Mouse (Mus musculus) cortical plate, adult 2 months (tissue): ENCODE data around the gene Prpf18. TPM values are rescaled to one million over a fixed set of nuclear protein-coding genes. Genes with fewer than 3 reads are reported as not detected.

Experiments used
- H3K27ac ChIP-seq: fragments of 200-500 bp; 2 replicates; pipeline ENCODE4 v1.5.1; 2012; ENCODE audit warnings: low read length, control low read depth, inconsistent platforms; ENCODE audit not compliant: insufficient read depth
- H3K4me1 ChIP-seq: fragments of 200-500 bp; 2 replicates; pipeline ENCODE4 v1.6.1; 2011; ENCODE audit warnings: low read length; ENCODE audit not compliant: control insufficient read depth, insufficient read depth
- H3K4me3 ChIP-seq: fragments of 200-500 bp; 2 replicates; pipeline ENCODE4 v1.5.1; 2011; ENCODE audit warnings: mild to moderate bottlenecking, low read length, control low read depth; ENCODE audit not compliant: insufficient read depth
- CTCF ChIP-seq: fragments of 200-500 bp; IDR thresholded peaks from 2 replicates; pipeline ENCODE4 v1.5.1; 2011; ENCODE audit warnings: mild to moderate bottlenecking, control low read depth, low read length; ENCODE audit not compliant: insufficient read depth; ENCODE audit errors: extremely low read depth
- POLR2A ChIP-seq: fragments of 200-500 bp; IDR thresholded peaks from 2 replicates; pipeline ENCODE4 v1.6.1; 2011; ENCODE audit warnings: mild to moderate bottlenecking, low read length, control low read depth; ENCODE audit not compliant: insufficient read depth; ENCODE audit errors: extremely low read depth
- polyA plus RNA-seq: library from polyadenylated mRNA; depleted of rRNA; stranded (reverse); fragments of >200 nt; gene quantifications from 2 replicates; pipeline ENCODE4 v1.2.3, GENCODE M21; 2012

Gene Prpf18
- polyA plus RNA-seq, 1 experiment: 41.3 TPM

- Histone ChIP-seq H3K4me1 (no peaks in the 10 kb centered on the region; the same call in 1 of the 2 replicates), H3K4me3 (no peak overlapping the region), H3K27ac (no peak overlapping the region)
- no peak for TF ChIP-seq POLR2A
- TF ChIP-seq CTCF: no peak
Observed at GRCm38 (mm10) chr2:4596992-4597391, 54.9 kb downstream of the Prpf18 start.

GRCm38 (mm10) chr2:4593878-4594387, 58.0 kb downstream of the Prpf18 start:
- TF ChIP-seq CTCF: no peak
- TF ChIP-seq POLR2A: no peak
- Histone ChIP-seq H3K4me1 (no peaks in the 10 kb centered on the region; the same call in 1 of the 2 replicates), H3K4me3 (no peak overlapping the region), H3K27ac (no peak overlapping the region)

GRCm38 (mm10) chr2:4593433-4593832, 58.5 kb downstream of the Prpf18 start:
- H3K4me1 ChIP-seq: no peaks in the 10 kb centered on the region; the same call in 1 of the 2 replicates
- no peak overlapping the region for H3K4me3 ChIP-seq
- no peak for TF ChIP-seq POLR2A
- no peak overlapping the region for H3K27ac ChIP-seq

- Histone ChIP-seq H3K27ac (no peak overlapping the region), H3K4me1 (no peaks in the 10 kb centered on the region; the same call in 1 of the 2 replicates), H3K4me3 (no peak overlapping the region)
- TF ChIP-seq POLR2A: no peak
- no peak for TF ChIP-seq CTCF
Observed at GRCm38 (mm10) chr2:4592666-4593065, 59.2 kb downstream of the Prpf18 start.

- Histone ChIP-seq H3K27ac (no peak overlapping the region), H3K4me3 (no peak overlapping the region), H3K4me1 (no peaks in the 10 kb centered on the region; the same call in 1 of the 2 replicates)
- TF ChIP-seq POLR2A: no peak
- TF ChIP-seq CTCF: no peak
Observed at GRCm38 (mm10) chr2:4591647-4592046, 60.3 kb downstream of the Prpf18 start.

GRCm38 (mm10) chr2:4587685-4588409, 64.1 kb downstream of the Prpf18 start:
- TF ChIP-seq POLR2A (no peak), CTCF (no peak)
- no peak overlapping the region for H3K27ac ChIP-seq

GRCm38 (mm10) chr2:4586245-4586644, 65.7 kb downstream of the Prpf18 start:
- Histone ChIP-seq H3K27ac (no peak overlapping the region), H3K4me3 (no peak overlapping the region), H3K4me1 (no peaks in the 10 kb centered on the region)
- TF ChIP-seq CTCF (no peak), POLR2A (no peak)

More at GRCm38 (mm10) chr2:4587685-4588409, 64.1 kb downstream of the Prpf18 start:
- no peaks in the 10 kb centered on the region; the same call in 1 of the 2 replicates for H3K4me1 ChIP-seq
- H3K4me3 ChIP-seq: no peak overlapping the region

- Histone ChIP-seq H3K27ac (no peak overlapping the region), H3K4me3 (no peak overlapping the region), H3K4me1 (peaks cover 1% of the 10 kb centered on the region; the same call in 1 of the 2 replicates)
- no peak for TF ChIP-seq CTCF
- TF ChIP-seq POLR2A: no peak
Observed at GRCm38 (mm10) chr2:4584252-4584651, 67.7 kb downstream of the Prpf18 start.

- peaks cover 1% of the 10 kb centered on the region; the same call in 1 of the 2 replicates for H3K4me1 ChIP-seq
- no peak for TF ChIP-seq CTCF
Observed at GRCm38 (mm10) chr2:4582930-4583329, 69.0 kb downstream of the Prpf18 start.

GRCm38 (mm10) chr2:4580666-4581065, 71.2 kb downstream of the Prpf18 start:
- Histone ChIP-seq H3K4me3 (no peak overlapping the region), H3K4me1 (peaks cover 1% of the 10 kb centered on the region; the same call in 1 of the 2 replicates), H3K27ac (no peak overlapping the region)
- TF ChIP-seq POLR2A (no peak), CTCF (no peak)

More at GRCm38 (mm10) chr2:4582930-4583329, 69.0 kb downstream of the Prpf18 start:
- no peak overlapping the region for H3K4me3 ChIP-seq
- H3K27ac ChIP-seq: no peak overlapping the region
